Mouse (Mus musculus) liver, adult 2 months (tissue): ENCODE results near the gene Prkcg.

ENCODE experiments used
- CTCF ChIP-seq: fragments of 200-500 bp; IDR thresholded peaks from 2 replicates; pipeline ENCODE4 v1.5.1; 2011; ENCODE audit warnings: low read depth, low read length, control low read depth
- POLR2A ChIP-seq: fragments of 200-500 bp; IDR thresholded peaks from 2 replicates; pipeline ENCODE4 v1.6.1; 2011; ENCODE audit warnings: low read length, control low read depth; ENCODE audit not compliant: insufficient read depth; ENCODE audit errors: extremely low read depth

GRCm38 (mm10) chr7:3327961-3328360 is 39.0 kb downstream of the Prkcg start:
- TF ChIP-seq POLR2A: no peak
- no peak for TF ChIP-seq CTCF
